Mouse (Mus musculus): ENCODE measurements at regions not wholly inside any gene's neighbourhood (a gene's known extent, or its start where the extent isn't known, plus 50 kb on each side); places are given as distances from the start of the nearest gene placed in this dataset.

- DNase-seq (ENCODE audit: low spot score): no peak
Measured at GRCm38 (mm10) chr8:128235071-128235470, 123.3 kb upstream of the Nrp1 start.

- DNase-seq (ENCODE audit: low spot score): no peak
Measured at GRCm38 (mm10) chr8:128235527-128235926, 122.9 kb upstream of the Nrp1 start.

GRCm38 (mm10) chr8:128236097-128236496 lies 122.3 kb upstream of the Nrp1 start:
- DNase-seq (ENCODE audit: low spot score): no peak

- peak; percentile 10 for DNase-seq (ENCODE audit: low spot score)
Measured at GRCm38 (mm10) chr8:128238948-128239347, 119.5 kb upstream of the Nrp1 start.

GRCm38 (mm10) chr8:128239783-128240182 lies 118.6 kb upstream of the Nrp1 start:
- no peak for DNase-seq (ENCODE audit: low spot score)

- no peak for DNase-seq (ENCODE audit: low spot score)
Measured at GRCm38 (mm10) chr8:128241200-128241599, 117.2 kb upstream of the Nrp1 start.

GRCm38 (mm10) chr8:128242465-128243251 lies 115.7 kb upstream of the Nrp1 start:
- DNase-seq (ENCODE audit: low spot score): no peak

GRCm38 (mm10) chr8:128251723-128252122 lies 106.7 kb upstream of the Nrp1 start:
- no peak for DNase-seq (ENCODE audit: low spot score)

- DNase-seq (ENCODE audit: low spot score): no peak
Measured at GRCm38 (mm10) chr8:128260836-128261235, 97.6 kb upstream of the Nrp1 start.

- DNase-seq (ENCODE audit: low spot score): no peak
Measured at GRCm38 (mm10) chr8:128261367-128261766, 97.0 kb upstream of the Nrp1 start.

GRCm38 (mm10) chr8:128263251-128263947 lies 95.0 kb upstream of the Nrp1 start:
- no peak for DNase-seq (ENCODE audit: low spot score)

- no peak for DNase-seq (ENCODE audit: low spot score)
Measured at GRCm38 (mm10) chr8:128267261-128267660, 91.1 kb upstream of the Nrp1 start.

- no peak for DNase-seq (ENCODE audit: low spot score)
Measured at GRCm38 (mm10) chr8:128268010-128268409, 90.4 kb upstream of the Nrp1 start.

GRCm38 (mm10) chr8:128269546-128269945 lies 88.9 kb upstream of the Nrp1 start:
- DNase-seq (ENCODE audit: low spot score): no peak

GRCm38 (mm10) chr8:128272866-128273344 lies 85.5 kb upstream of the Nrp1 start:
- no peak for DNase-seq (ENCODE audit: low spot score)

GRCm38 (mm10) chr8:128276475-128276874 lies 81.9 kb upstream of the Nrp1 start:
- no peak for DNase-seq (ENCODE audit: low spot score)

GRCm38 (mm10) chr8:128282802-128283201 lies 75.6 kb upstream of the Nrp1 start:
- DNase-seq (ENCODE audit: low spot score): no peak

GRCm38 (mm10) chr8:128283365-128283764 lies 75.0 kb upstream of the Nrp1 start:
- DNase-seq (ENCODE audit: low spot score): no peak

- no peak for DNase-seq (ENCODE audit: low spot score)
Measured at GRCm38 (mm10) chr8:128284816-128285215, 73.6 kb upstream of the Nrp1 start.

GRCm38 (mm10) chr8:128290076-128290475 lies 68.3 kb upstream of the Nrp1 start:
- no peak for DNase-seq (ENCODE audit: low spot score)

GRCm38 (mm10) chr8:128292394-128292793 lies 66.0 kb upstream of the Nrp1 start:
- DNase-seq (ENCODE audit: low spot score): no peak

- no peak for DNase-seq (ENCODE audit: low spot score)
Measured at GRCm38 (mm10) chr8:128296728-128297380, 61.5 kb upstream of the Nrp1 start.

GRCm38 (mm10) chr8:128302322-128302721 lies 56.1 kb upstream of the Nrp1 start:
- DNase-seq (ENCODE audit: low spot score): no peak

Data from retina, embryonic 14.5 days (tissue).